Mouse (Mus musculus) megakaryocyte, embryonic 14.5 days (primary cell): ENCODE measurements around the gene Rpl18.

ENCODE experiments used
- FLI1 ChIP-seq: IDR thresholded peaks from 2 replicates; pipeline ENCODE4 v1.6.1; 2012; ENCODE audit warnings: low read length, inconsistent platforms, mixed read lengths
- GATA1 ChIP-seq: IDR thresholded peaks from 3 replicates; pipeline ENCODE4 v1.6.1; 2012; ENCODE audit warnings: mixed read lengths, low read length, inconsistent platforms, borderline replicate concordance

DNA sequence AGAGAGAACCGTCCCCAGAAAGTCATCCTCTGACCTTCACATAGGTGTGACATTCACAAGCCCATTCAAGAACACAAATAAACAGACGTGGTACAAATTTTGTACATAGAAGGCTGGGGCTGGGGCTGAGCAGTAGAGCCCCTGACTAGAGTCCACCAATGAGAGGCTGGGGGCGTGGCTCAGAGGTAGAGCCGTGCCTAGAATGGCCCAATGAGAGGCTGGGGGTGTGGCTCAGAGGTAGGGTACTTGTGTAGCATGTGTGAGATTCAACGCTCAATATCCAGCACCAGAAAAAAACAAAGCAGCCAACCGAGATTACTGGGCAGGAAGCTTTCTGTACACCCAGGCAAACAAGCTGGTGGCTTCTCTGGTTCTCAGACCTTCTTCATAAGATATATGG is 40.4 kb downstream of the Rpl18 start:
- TF ChIP-seq GATA1, result no peak
- no peak for TF ChIP-seq FLI1
